Mouse (Mus musculus) lung, adult 2 months (tissue): ENCODE measurements at regions not wholly inside any gene's neighbourhood (a gene's known extent, or its start where the extent isn't known, plus 50 kb on each side); places are given as distances from the start of the nearest gene placed in this dataset.

Experiments
- CTCF ChIP-seq: fragments of 200-500 bp; IDR thresholded peaks from 2 replicates; pipeline ENCODE4 v1.5.1; 2011; ENCODE audit warnings: mild to moderate bottlenecking, low read length, control low read depth; ENCODE audit not compliant: insufficient read depth
- POLR2A ChIP-seq: fragments of 200-500 bp; IDR thresholded peaks from 2 replicates; pipeline ENCODE4 v1.6.1; 2011; ENCODE audit warnings: low read depth, mild to moderate bottlenecking, control low read depth, low read length, borderline replicate concordance; ENCODE audit errors: extremely low read depth

GRCm38 (mm10) chr8:26438877-26439276 is 319.5 kb downstream of the Gm45692 start:
- TF ChIP-seq CTCF (no peak), POLR2A (no peak)
